Mouse (Mus musculus): ENCODE data around the gene Prkd2.

The Prkd2 gene

DNA sequence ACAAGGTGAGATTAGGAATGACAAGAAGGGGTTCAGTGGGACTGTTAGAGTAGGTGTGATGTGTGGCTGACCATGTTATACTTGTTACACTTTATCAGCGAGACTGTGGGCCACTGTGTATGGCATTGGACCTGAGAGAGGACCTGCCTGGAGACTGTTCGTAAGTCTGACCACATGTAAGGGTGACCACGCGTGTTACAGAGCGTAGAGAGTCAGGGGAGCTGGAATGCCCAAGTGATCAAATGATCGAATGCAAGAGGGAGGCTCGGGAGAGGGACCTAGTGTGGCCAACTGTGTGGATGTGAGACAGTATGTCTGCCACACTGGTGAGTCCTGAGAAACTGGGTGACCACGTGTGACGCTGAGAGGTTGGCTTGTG lies 49.6 kb downstream of the Prkd2 start:
- no peak for DNase-seq (ENCODE audit: low read depth, low spot score)

DNA sequence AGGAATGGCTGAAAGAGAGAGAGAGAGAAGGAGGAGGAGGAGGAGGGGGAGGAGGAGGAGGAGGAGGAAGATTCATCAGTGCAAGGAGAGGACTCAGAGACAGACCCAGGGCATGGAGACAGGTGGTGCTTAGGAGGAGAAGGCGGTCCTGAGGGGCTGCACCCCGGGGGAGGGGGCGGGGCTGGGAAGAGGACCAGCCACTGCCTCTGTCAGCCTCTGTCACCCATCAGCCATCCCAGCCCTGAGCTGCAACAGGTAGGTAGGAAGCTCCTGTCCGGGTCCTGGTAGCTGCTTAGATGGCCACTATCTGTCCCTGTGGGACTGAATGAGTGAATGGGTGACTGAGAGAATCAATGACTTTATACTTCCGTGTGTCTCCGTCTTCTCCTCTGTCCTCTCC lies 50.9 kb downstream of the Prkd2 start:
- no peak for DNase-seq (ENCODE audit: low read depth, low spot score)

DNA sequence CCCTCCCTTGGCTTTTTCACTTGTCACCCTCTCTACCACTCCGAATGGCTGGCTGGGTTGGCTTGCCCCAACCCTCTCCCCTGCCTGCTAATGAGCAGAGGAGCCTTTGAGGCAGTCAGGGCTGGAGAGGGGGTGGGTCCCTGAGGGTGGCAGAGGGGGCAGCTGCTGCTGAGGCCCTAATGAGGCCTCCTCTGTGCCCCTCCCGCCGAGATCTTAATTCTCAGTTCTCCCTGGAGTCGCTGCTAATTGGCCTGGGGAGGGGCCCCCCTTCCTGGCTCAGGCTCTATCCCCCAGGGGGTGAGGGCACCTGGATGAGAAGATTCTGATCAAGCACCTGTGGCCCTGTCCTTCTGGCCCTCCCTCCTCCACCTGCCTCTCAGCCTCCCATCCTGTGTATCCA lies 51.6 kb downstream of the Prkd2 start:
- DNase-seq (ENCODE audit: low read depth, low spot score): no peak

DNA sequence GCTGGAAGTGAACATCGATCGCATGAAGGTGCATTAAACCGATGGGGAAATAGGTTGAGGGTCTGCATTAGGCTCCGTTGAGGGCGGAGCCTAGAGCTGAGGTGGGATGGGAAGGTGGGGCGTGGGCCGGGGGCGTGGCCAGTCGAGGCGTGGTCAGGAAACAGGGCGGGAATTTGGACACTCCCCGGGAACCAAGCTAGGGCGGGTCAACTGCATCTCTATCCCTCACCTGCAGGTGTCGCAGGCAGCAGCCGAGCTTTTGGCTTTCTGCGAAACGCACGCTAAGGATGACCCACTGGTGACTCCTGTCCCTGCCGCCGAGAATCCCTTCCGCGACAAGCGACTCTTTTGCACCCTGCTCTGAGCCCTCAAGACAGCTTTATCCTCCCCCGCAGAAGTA lies 52.3 kb downstream of the Prkd2 start:
- peak; percentile 61 for DNase-seq (ENCODE audit: low read depth, low spot score)

DNA sequence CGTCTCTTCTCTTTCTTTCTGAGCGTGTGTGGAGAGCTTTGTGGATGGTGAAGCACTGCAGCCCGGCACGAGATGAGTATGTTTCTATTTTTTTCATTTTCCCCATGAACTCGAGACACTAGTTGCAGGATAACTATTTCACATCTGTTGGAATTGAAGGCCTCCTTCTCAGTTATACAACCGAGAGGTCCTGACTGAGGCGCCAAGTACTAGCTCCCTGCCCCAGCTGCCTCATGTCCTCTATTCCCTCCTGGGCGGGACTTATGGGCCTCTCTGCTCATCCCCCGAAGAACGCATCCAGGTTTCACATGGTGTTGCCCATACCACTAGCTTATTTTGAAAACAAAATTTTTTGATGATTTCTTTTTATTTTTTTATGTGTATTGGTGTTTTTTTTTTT lies 52.8 kb downstream of the Prkd2 start:
- DNase-seq (ENCODE audit: low read depth, low spot score): no peak

DNA sequence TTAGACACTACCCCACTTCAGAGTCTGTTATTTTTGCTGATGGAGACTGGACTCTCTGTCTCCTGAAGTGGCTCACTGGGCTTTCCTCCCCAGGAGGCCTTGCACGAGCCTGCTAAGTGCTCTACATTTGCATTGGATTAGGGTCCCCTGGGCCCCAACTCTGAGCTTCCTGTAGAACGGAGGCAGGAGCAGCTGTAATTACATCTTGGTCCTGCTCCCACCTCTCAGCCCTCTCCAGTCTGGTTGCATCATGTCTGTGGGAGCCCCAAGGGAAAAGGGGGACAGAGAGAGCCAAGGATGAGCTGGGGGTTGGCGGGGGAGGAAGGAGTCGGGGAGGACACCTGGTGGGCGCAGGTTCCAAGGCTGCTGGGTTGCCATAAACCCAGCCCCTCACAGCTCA lies 57.8 kb downstream of the Prkd2 start:
- no peak for DNase-seq (ENCODE audit: low read depth, low spot score)

DNA sequence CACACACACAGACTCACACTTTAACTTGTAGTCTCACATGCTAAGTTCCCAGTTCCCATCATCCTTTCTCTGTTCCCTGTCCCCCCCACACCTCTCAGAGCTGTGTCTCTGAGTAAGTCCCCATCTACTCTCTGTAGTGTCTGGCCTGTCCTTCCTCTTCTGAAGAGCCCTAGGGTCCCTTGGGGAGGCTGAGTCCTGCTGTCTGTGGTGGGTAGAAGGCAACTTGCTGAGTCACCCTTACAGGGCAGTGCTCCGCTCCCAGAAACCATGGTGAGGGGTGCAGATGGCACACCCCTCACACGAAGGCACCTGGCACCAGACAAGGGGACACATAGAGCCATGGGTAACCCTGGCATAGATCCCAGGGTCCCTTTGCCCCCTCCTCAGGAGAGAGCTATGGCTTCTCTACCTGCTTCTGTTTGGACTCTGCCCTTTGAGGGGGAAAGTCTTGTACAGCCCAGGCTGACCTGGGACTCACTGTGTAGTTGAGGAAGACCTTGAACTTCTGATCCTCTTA lies 60.8 kb downstream of the Prkd2 start:
- no peak for DNase-seq (ENCODE audit: low read depth, low spot score)

DNA sequence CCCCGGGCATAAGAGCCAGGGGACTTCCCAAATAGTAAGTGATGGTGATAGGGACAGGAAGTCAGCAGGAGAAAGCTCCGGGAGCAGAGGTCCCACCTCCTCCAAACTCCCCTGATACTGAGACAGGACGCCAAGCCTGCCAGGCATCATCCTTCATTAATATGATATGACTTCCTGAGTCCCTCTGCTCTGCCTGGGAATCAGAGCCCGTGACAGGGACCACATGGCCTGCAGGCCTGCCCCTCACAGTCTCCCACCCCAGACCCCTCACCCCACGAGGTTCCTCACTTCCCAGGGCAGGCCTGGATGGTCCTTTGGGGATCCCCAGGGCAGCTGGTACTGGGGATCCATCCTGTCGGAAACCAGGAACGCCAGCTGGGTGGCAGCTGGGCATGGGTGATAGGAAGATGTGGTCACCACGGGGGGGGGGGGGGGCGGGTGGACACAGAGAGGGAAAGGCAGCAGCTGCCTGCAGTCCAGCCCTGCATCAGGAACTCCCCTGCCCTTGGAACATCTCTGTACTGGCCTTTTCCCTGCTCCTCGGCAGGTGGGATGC lies 61.5 kb downstream of the Prkd2 start:
- no peak for DNase-seq (ENCODE audit: low read depth, low spot score)

DNA sequence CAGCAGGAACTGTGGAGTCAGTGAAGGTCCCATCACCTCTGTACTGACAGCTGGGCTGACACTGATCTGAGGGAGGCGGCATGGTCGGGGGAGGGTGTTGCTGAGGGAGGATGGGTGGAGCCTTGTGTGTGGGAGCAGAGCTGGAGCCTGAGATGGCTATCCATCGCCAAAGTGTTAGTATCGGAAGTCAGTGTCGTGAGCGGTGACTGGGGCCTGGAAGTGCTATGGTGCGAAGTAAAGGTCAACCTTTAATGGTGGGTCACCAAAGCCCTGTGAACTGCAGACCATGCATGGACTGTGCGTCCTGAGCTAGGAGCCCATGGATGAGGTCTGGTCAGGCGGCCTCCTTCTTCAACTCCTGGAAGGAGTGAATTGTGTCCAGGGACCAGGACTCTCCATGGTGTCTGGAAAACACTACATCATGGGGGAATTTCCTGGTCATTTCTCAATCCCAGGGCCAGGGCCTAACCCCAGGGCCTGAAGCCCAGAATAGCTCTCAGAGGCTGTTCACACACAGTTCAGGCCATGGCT lies 62.9 kb downstream of the Prkd2 start:
- DNase-seq (ENCODE audit: low read depth, low spot score): no peak

DNA sequence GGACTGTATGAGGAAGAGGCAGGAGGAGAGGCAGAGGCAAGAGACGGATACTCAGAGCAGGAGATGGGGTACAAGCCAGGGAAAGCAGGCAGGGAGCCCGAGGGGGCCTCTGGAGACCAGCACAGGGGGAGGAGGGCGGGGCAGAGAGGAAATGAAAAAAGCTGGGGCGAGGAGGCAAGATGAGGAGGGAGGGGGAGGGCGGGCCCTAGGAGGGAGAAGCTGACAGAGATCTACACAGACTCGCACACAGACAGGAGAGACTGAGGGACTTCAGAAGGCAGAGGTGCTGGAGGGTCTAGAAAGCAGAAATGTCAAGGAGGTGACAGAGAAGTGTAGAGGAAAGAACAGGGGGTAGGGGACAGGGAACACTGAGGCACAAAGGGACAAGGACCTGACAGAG lies 63.6 kb downstream of the Prkd2 start, which contains the start of gene Ptgir:
TSS of gene Ptgir (plus strand) at position 210 of the 400 bp plus-strand sequence.
- peak; percentile 75 for DNase-seq (ENCODE audit: low read depth, low spot score)

DNA sequence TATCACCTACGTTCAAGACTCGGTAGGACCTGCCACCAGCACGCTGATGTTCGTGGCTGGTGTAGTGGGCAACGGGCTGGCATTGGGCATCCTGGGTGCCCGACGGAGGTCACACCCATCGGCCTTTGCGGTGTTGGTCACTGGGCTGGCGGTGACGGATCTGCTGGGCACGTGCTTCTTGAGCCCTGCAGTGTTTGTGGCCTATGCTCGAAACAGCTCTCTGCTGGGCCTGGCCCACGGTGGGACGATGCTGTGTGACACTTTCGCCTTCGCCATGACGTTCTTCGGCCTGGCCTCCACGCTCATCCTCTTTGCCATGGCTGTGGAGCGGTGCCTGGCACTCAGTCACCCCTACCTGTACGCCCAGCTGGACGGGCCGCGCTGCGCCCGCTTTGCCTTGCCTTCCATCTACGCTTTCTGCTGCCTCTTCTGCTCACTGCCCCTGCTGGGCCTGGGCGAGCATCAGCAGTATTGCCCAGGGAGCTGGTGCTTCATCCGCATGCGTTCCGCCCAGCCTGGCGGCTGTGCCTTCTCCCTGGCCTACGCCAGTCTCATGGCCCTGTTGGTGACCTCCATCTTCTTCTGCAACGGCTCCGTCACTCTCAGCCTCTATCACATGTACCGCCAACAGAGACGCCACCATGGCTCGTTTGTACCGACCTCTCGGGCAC lies 64.3 kb downstream of the Prkd2 start:
- no peak for DNase-seq (ENCODE audit: low read depth, low spot score)

DNA sequence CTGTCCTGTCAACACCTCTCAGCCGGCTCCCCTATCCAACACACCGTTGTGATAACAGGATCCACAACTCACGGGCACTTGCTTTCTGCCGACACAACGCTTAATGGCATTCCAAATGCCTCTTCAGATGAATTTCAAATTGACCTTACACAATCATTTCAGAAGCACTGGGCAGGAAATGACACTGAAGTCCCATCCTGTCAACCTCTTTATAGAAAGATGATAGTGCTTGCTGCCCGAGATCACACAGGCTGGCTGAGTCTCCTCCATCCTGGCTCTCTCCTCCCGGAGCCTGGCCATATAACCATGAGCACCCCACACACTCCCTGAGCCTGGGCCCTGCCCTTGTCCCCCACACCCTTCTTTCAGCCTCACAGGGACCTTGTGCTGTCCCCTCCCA lies 65.1 kb downstream of the Prkd2 start:
- no peak for DNase-seq (ENCODE audit: low read depth, low spot score)

DNA sequence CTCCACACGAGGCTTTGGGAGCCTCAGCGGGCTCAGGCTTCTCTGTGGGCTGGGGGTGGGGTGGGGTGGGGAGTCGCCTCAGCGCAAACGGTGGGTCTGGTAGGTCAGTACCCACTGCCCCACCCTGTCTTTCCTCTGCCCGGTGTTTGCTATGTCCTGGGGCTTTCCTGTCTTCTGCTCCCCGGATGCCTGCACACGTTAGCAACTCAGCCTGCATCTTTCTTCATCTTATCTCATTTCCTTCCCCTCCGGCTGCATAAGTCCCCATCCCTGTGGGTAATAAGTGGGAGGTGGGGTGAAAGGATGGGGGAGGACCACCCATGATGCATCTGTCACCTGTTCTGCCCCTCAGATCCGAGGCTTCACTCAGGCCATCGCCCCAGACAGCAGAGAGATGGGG lies 65.7 kb downstream of the Prkd2 start:
- no peak for DNase-seq (ENCODE audit: low read depth, low spot score)

DNA sequence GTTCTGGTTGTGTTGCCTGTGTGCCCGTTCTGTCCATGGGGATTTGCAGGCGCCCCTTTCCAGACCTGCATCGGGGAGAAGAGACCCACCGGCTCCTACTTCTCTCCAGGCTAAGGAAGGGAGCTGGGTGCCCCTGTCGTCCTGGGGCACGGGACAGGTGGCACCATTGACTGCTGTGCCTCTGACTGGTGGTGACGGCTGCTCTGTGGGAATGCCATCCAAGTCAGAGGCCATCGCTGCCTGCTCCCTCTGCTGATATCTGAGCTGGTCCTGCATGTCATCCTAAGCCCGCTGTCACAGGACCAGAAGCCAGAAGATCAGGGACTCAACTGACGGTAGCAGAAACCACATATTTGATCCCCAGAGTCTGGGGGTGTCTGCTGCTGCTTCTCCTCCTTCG lies 66.2 kb downstream of the Prkd2 start:
- no peak for DNase-seq (ENCODE audit: low read depth, low spot score)

DNA sequence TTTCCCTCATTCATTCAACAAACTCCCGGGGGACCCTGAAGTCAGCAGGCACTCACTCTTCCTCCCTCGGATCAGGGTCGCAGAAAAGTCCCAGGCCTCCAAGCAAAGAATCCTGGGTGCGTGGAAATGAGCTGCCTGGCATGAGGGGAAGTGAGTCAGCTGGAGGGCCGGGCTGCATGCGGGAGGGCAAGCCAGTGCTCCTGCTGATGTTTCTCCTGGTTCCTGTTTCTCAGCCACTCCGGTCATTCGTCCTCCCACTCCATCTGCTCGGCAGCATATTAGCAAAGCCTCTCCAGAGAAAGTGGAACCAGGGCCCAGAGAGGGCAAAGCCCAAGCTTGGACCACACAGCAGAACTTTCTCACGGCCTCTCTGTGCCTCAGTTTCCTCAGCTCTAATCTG lies 67.2 kb downstream of the Prkd2 start:
- DNase-seq (ENCODE audit: low read depth, low spot score): no peak

DNA sequence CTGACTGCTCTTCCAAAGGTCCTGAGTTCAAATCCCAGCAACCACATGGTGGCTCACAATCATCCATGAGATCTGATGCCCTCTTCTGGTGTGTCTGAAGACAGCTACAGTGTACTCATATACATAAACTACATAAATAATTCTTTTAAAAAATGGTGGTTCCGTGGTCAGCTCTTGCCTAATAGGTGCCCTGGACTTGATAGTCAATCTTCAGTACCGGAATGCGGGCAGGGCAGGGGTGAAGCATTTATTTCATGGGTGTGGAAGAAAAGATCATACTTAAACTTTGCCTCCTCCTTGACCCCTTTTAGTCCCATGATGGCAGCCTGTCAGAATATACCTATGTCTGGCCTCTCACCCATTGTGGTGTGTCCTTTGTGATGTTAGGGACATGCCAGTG lies 69.2 kb downstream of the Prkd2 start:
- DNase-seq (ENCODE audit: low read depth, low spot score): no peak

DNA sequence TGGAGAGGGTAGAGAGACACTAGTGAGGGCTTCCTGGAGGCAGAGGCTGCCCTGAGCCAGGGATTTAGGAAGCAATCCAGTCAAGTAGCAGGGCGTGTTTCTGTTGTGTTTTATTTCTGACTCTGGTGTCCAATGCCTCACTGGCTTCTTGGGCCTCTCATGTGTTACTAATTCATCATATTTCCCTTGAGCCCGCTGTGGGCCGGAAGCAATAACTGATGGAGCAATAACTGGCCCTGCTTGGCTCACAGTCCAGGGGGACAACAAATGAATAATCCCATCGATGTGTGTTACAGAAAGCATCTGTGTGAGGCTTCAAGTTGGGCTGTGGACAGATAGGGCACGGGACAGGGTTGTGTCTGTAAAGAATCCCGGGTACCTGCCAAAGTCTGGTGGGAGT lies 69.7 kb downstream of the Prkd2 start:
- peak; percentile 78 for DNase-seq (ENCODE audit: low read depth, low spot score)

DNA sequence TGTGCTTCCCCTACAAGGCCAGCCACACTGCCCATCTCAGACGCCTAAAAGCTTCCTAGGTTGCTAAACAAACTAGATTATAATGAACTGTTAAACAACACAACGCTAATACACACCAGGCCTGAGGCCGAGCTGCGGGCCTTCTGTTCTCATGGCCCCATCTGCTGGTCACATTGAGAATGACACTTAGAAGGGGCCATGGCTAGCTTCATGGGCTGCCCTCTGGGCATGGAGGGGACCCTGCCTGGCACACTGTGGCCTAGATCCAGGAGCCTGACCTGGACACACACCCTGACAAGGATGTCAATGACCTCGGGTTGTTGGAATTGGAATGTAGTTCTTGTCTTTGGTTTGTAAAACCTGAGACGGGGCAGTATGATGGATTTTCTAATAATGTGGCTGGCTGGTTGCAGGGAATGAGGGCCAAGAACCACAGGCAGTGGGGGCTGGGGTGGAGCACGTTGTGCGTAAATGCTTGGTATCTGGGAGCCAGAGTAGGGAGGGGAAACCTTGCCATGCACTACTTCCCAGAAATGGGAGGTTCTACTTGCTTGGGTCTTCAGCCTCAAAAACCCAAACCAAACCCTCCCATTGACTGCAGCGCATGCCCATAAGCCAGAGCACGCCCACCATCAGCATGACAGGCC lies 71.2 kb downstream of the Prkd2 start:
- DNase-seq (ENCODE audit: low read depth, low spot score): no peak

DNA sequence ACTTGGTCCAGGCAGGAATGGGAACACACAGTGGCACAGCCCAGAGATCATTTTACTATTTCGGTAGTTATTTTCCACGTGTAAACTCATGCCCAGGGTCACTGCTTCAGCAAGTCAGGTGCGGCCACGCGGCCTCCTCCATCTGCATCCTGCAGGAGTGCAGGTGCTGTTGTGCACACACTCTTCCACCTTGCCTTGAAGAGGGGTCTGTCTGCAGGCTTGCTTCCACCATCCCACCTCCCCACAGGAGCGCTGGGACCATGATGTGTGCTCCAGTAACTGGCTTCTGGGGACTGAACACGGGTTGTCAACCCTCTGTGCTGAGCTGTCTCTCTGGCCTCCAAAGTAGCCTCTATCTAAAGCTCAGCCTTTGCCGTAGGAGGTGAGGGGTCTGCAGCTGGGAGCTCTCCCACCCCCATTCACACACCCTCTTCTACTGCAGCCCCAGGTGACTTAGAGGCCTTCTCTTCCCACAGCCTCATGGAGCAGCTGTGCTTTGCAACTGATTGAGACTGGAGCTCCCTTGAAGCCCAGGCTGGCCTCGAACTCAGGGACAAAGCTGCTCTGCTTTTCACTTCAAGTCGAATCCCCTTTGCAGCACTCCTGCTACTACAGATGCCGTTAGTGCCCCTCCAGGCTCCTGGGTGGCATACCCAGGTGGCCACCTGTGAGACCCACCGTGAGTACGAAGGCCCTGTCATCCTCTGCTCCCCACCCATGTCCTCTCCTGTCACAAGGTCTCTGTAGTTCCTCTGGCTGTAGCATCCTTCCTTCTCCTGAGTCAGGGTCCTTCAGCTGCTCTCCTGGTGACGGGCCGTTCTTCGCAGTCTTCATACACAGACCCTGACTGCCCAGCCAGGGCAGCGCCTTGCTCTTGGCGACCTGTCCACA lies 72.0 kb downstream of the Prkd2 start:
- DNase-seq (ENCODE audit: low read depth, low spot score): no peak

DNA sequence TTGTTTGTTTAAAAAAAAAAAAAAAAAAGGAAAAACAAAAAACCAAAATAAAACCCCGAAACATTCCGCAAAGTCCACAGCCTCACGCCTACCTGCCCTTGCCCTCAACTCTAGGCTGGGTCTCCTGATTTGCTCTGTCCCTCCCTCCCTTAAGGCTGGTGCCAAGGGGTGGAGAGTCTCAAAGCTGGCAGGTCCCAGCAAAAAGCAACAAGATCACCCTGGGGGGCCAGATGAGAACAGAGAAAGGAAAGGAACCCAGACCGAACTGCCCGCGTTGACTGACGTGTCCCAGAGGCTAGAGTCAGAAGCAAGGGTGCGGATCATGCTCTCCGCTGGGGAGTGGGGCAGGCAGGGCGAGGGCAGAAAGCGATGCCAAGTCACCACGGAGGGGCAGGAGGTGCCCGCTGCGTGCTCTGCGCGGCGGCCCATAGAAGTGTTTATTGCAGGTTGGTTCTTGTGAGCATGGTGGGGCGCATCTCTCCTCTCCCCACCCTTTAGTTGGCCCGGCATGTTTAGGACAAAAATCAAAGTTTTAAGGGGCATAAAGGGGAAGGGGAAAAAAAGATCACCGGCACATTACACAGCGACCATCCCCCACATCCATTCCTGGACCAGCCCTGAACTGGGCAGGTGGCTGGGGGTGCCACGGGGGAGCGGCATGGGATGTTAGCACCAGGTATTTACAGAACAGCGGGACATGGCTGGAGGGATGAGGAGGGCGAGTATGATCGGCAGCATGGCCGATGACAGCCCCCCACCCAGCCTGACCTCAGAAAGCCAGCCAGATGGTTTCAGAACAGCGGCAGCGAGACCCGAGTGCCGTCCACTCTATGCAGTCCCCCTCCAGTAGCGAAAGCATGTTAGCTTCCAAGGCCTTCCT lies 73.0 kb downstream of the Prkd2 start:
- DNase-seq (ENCODE audit: low read depth, low spot score): no peak
